Mouse (Mus musculus): Measurements from ENCODE around the gene Zbed3.

GRCm38 (mm10) chr13:95345869-95346268, 22.5 kb downstream of the Zbed3 start:
- TF ChIP-seq CTCF (IDR thresholded peaks at IDR 0.05; ENCODE audit: low read depth) (no peak), EP300 (optimal IDR thresholded peaks at IDR 0.05) (no peak)
